Mouse (Mus musculus): Measurements from ENCODE around the gene Frmpd4.

DNA sequence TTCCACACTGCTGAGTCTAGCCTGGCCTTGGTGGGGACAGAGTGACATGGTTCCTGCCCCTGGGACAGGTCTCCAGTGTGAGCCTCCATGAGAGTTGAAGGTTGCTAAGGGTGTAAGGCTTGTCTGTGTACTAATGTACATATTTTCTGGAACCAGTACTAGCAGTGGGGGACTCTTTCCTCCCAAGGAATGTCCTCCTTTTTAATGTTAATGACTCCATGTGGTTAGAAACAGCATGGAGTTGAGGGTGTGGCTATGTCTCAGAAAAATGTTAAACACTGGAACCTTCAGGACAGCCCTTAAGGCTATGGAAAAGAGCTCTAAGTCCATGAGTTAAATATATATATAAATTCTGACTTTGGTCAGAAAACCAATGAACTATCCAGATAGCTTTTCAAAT lies 436.0 kb downstream of the Frmpd4 start:
- TF ChIP-seq POLR2A (IDR thresholded peaks at IDR 0.05; ENCODE audit: low read depth, low read length): no peak
- no peak for TF ChIP-seq CTCF (IDR thresholded peaks at IDR 0.05; ENCODE audit: extremely low read depth, insufficient read depth, insufficient read length, insufficient replicate concordance)
